Mouse (Mus musculus): ENCODE results near the gene Ralgapb.

Ralgapb gene

DNA sequence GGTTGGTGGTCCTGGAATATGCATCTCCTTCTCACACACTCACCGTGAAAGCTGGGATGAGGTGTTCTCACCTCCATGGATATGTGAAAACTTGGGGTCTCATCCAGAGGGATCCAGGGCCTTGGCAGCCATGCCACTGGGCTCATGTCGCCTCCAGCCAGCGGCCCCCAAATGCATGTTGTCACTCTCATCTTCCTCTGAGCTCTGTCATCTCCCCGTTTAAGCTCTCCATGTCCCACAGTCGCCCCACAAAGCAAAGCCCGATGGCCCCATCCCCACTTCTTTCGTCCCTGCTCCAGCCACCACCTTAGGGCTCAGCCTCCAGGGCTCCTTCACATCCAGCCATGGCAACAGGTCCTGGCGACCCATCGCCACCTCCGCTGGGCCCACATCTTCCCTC is 97.4 kb downstream of the Ralgapb start:
- in situ Hi-C loops (cut with MboI; ENCODE audit: unreplicated experiment in 2 of 2), result no loop called here

- in situ Hi-C loops (cut with MboI; ENCODE audit: unreplicated experiment in 2 of 2), result no loop called here
Measured at GRCm38 (mm10) chr2:158510665-158511064, 101.0 kb downstream of the Ralgapb start.

DNA sequence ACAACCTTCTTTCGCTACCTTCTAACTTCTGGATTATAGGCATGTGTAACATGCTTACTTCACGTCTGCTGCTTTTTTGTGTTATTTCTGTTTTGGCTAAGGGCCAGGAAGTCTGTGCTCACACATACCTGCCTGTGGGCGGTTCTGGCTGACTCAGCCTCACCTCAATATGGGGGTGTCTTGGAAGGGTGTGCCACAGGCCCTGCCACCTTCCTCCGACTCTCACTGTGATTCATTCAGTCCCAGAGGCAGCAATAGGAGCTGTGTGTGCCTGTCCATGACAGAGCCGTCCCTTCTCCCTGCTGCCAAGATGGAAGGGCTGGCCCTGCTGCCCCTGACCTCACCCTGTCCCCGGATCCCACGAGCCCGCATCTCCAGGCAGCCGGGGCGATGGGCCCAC is 102.9 kb downstream of the Ralgapb start, which contains the start of gene Arhgap40:
TSS of gene Arhgap40 (plus strand) at position 269 of the 400 bp plus-strand sequence.
- in situ Hi-C loops (cut with MboI; ENCODE audit: unreplicated experiment in 2 of 2), result no loop called here

DNA sequence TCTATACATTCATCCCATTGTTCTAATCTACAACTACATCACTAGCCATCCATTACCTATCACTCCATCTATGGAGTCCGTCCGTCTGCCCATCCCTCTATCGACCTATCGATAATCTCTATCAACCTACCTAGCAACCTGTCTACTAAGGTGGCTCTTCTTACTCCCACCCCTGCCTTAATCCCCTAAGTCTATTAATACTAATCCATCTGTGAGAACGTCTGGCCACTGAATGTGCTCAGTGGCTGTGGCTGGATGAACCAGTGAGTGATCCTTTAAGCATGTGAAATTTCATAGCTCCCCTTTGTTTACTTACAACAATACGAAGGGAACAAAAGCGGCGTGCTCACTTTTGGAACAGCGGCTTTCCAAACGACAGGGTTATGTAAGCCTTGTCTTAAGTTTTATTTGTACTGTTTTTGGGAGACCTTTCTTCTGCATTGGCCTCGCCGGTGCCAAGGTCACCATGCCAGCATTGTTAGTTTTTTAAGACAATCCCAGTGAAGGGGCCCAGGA is 104.2 kb downstream of the Ralgapb start:
- in situ Hi-C loops (cut with MboI; ENCODE audit: unreplicated experiment in 2 of 2), result no loop called here

GRCm38 (mm10) chr2:158518583-158518982 is 108.9 kb downstream of the Ralgapb start:
- in situ Hi-C loops (cut with MboI; ENCODE audit: unreplicated experiment in 2 of 2), result no loop called here

DNA sequence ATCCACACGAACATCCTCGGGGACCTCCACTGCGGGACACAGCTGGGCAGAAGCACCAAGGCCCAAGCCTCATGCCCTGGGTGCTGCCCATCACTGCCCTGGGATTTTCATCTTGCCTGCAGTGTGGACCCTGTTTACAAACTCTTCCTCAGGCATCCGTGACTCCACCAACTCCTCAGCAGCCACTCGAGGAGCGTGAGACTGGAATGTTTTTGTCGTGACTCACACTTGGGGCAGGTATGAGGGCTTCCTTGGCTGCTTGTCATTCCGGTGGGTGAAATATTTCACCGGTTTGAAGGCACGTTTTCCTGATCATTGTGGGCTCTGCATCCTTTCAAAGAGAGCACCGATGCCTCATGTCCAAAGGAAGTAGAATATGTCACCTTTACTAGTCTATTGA is 109.4 kb downstream of the Ralgapb start:
- in situ Hi-C loops (cut with MboI; ENCODE audit: unreplicated experiment in 2 of 2), result no loop called here

DNA sequence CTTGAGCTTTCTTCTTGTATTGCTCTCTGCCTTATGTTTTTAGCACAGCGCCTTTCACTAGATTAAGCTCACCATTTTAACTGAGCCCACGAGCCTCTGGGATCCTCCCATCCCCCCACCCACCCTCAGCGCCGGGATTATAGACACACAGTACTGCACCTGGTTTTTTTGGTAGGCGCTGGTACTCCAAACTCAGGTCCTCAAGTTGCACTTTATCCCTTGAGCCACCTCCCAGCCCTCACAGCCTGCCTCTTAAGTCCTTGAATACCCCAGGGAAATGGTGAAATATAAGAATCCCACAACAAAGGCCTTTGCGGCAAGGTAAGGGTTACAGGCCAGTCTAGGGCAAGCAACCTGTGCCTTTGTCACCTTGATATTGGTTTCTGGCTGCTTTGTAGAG is 110.2 kb downstream of the Ralgapb start:
- in situ Hi-C loops (cut with MboI; ENCODE audit: unreplicated experiment in 2 of 2), result no loop called here

GRCm38 (mm10) chr2:158523060-158523459 is 113.4 kb downstream of the Ralgapb start:
- in situ Hi-C loops (cut with MboI; ENCODE audit: unreplicated experiment in 2 of 2), result no loop called here

DNA sequence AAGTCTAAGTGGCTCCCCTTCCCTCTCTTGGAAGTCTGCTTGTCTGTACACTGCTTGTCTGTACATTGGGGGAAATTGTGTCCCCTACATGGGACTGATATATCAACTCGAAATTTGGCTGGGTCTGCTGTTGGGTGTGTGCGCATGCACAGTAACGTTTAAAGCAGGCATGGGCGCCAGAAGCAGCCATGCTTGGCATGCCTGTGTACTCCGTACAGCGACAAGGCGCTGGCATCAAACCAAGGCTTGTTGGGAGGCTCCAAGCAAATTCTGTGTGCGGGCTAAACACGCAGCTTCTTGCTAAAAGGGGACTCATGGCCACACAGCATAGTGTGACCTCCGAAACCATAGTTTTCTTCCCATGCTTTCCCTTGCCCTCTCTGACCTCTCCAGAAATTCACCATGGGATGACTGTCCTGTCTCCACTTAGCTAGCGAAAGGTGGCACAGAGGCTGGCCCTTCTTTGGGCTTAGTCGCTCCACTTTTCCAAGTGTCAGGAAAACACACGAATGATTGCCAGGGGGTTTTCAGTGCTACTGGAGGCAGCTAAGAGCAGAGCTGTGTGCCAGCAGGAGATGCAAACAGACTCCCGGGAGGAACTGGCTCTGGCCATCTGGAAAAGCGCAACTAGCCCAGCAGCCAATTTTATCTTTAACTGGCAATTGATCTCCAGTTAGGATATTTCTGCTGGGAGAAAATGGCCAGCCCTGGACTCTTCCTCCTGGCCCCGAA is 114.6 kb downstream of the Ralgapb start:
- in situ Hi-C loops (cut with MboI; ENCODE audit: unreplicated experiment in 2 of 2), result no loop called here

- in situ Hi-C loops (cut with MboI; ENCODE audit: unreplicated experiment in 2 of 2), result no loop called here
Measured at GRCm38 (mm10) chr2:158534090-158534489, 124.4 kb downstream of the Ralgapb start.

- in situ Hi-C loops (cut with MboI; ENCODE audit: unreplicated experiment in 2 of 2), result no loop called here
Measured at GRCm38 (mm10) chr2:158534559-158534958, 124.9 kb downstream of the Ralgapb start.

GRCm38 (mm10) chr2:158539433-158540305 is 130.0 kb downstream of the Ralgapb start:
- in situ Hi-C loops (cut with MboI; ENCODE audit: unreplicated experiment in 2 of 2), result no loop called here

DNA sequence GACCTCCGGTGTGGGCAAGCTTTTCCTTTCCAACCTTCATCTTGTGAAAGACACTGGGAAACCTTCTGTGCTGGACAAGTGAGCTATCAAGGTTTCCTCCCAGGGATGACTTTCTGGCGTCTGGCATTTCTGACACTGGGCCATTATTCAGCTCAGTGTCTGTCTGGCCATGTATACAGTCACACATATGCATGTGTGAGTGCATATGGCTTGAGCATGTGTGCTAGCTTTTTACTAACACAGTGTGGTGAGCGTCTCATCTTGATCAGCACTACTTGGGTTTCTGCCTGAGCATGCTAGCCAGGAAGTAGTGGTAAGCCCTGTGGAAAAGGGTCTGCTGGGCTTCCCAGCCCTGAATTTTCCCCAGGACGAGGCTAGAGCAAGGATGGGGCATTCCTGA is 131.6 kb downstream of the Ralgapb start:
- in situ Hi-C loops (cut with MboI; ENCODE audit: unreplicated experiment in 2 of 2), result no loop called here

- in situ Hi-C loops (cut with MboI; ENCODE audit: unreplicated experiment in 2 of 2), result loop anchor here (5.0 kb wide), 3 partner anchors 92 to 317 kb away; no protein-coding TSS in a partner anchor
Measured at GRCm38 (mm10) chr2:158545266-158545665, 135.6 kb downstream of the Ralgapb start.

GRCm38 (mm10) chr2:158546751-158547150 is 137.1 kb downstream of the Ralgapb start:
- in situ Hi-C loops (cut with MboI; ENCODE audit: unreplicated experiment in 2 of 2), result loop anchor here (5.0 kb wide), 3 partner anchors 91 to 316 kb away; no protein-coding TSS in a partner anchor

Data from v-Abl transformed pro-B cells (cell line).